Mouse (Mus musculus) CH12.LX (cell line): Measurements from ENCODE around the gene Xylt1. TPM values are rescaled to one million over a fixed set of nuclear protein-coding genes. Genes with fewer than 3 reads are reported as not detected.

Experiments
- DNase-seq: peaks from one replicate; pipeline ENCODE4 v3.0.0-alpha.2; 2013; ENCODE audit errors: extremely low read depth
- H3K27ac ChIP-seq: 2 replicates; pipeline ENCODE4 v1.5.1; 2012; ENCODE audit warnings: low read depth, mild to moderate bottlenecking, control low read depth, moderate library complexity; ENCODE audit not compliant: insufficient read depth
- H3K27me3 ChIP-seq: replicated peaks from 2 replicates; pipeline ENCODE3; 2012; ENCODE audit warnings: inconsistent platforms
- H3K36me3 ChIP-seq, 2 experiments: replicated peaks in 1 of 2; 2 replicates each; pipeline versions ENCODE3 to v1.6.1; 2012; ENCODE audit warnings: inconsistent platforms in 1 of 2, low read length in 1 of 2, mild to moderate bottlenecking in 1 of 2, mixed read lengths in 1 of 2, moderate library complexity in 1 of 2; ENCODE audit not compliant: control insufficient read depth in 1 of 2, insufficient read depth in 1 of 2
- H3K4me1 ChIP-seq, 2 experiments: 2 replicates each; pipeline ENCODE4 v1.6.1; 2012; ENCODE audit warnings: inconsistent platforms in 1 of 2, moderate library complexity in 1 of 2; ENCODE audit not compliant: insufficient read depth in 2 of 2, control insufficient read depth in 1 of 2
- H3K4me2 ChIP-seq: 2 replicates; pipeline ENCODE4 v1.6.1; 2012; ENCODE audit warnings: low read depth, mild to moderate bottlenecking, control low read depth; ENCODE audit not compliant: poor library complexity, insufficient read depth, severe bottlenecking
- H3K4me3 ChIP-seq, 3 experiments: fragments of 150-350 bp in 1 of 3; sonication (generic) in 1 of 3; replicated peaks in 1 of 3; 2 replicates each; pipeline versions ENCODE3 to v1.5.1; 2011 to 2012; ENCODE audit warnings: low read depth in 2 of 3, low read length in 2 of 3, mild to moderate bottlenecking in 2 of 3, moderate library complexity in 2 of 3, control low read depth in 1 of 3, improper control_type of control experiment in 1 of 3, inconsistent platforms in 1 of 3, mixed read lengths in 1 of 3; ENCODE audit not compliant: poor library complexity in 1 of 3
- H3K79me2 ChIP-seq: replicated peaks from 2 replicates; pipeline ENCODE4 v1.6.1; 2012; ENCODE audit warnings: mild to moderate bottlenecking, moderate library complexity; ENCODE audit not compliant: control insufficient read depth, poor library complexity, insufficient read depth, severe bottlenecking; ENCODE audit errors: extremely low read depth
- H3K9ac ChIP-seq: 2 replicates; pipeline ENCODE4 v1.6.1; 2012; ENCODE audit warnings: low read depth, mild to moderate bottlenecking, control low read depth, moderate library complexity; ENCODE audit not compliant: insufficient read depth
- H3K9me3 ChIP-seq: replicated peaks from 2 replicates; pipeline ENCODE3; 2012; ENCODE audit warnings: low read length, inconsistent platforms, mixed read lengths
- BHLHE40 ChIP-seq: IDR thresholded peaks from 2 replicates; pipeline ENCODE4 v1.6.1; 2011; ENCODE audit warnings: mild to moderate bottlenecking, low read depth, low read length, improper control_type of control experiment
- CHD1 ChIP-seq: IDR thresholded peaks from 2 replicates; pipeline ENCODE4 v1.6.1; 2012; ENCODE audit warnings: low read depth, low read length, improper control_type of control experiment, inconsistent platforms
- CHD2 ChIP-seq: IDR thresholded peaks from 2 replicates; pipeline ENCODE4 v1.6.1; 2011; ENCODE audit warnings: low read length, improper control_type of control experiment
- EP300 ChIP-seq: IDR thresholded peaks from 2 replicates; pipeline ENCODE4 v1.6.1; 2011; ENCODE audit warnings: low read length, improper control_type of control experiment
- GABPA ChIP-seq: IDR thresholded peaks from 2 replicates; pipeline ENCODE4 v1.6.1; 2012; ENCODE audit warnings: low read depth, low read length, improper control_type of control experiment, inconsistent platforms; ENCODE audit not compliant: insufficient replicate concordance
- IRF4 ChIP-seq: IDR thresholded peaks from 2 replicates; pipeline ENCODE4 v1.6.1; 2014; ENCODE audit warnings: low read depth, mild to moderate bottlenecking, inconsistent platforms, low read length, improper control_type of control experiment
- JUN ChIP-seq: IDR thresholded peaks from 2 replicates; pipeline ENCODE4 v1.6.1; 2011; ENCODE audit warnings: low read depth, mild to moderate bottlenecking, low read length, improper control_type of control experiment, moderate library complexity; ENCODE audit not compliant: insufficient read depth
- JUND ChIP-seq: conservative IDR thresholded peaks from 2 replicates; pipeline ENCODE4 v1.6.1; 2011; ENCODE audit warnings: low read depth, low read length, improper control_type of control experiment
- KAT2A ChIP-seq: IDR thresholded peaks from 2 replicates; pipeline ENCODE4 v1.6.1; 2012; ENCODE audit warnings: low read length, improper control_type of control experiment, inconsistent platforms; ENCODE audit not compliant: insufficient replicate concordance
- MAFK ChIP-seq: IDR thresholded peaks from 2 replicates; pipeline ENCODE4 v1.6.1; 2011; ENCODE audit warnings: low read length, improper control_type of control experiment; ENCODE audit not compliant: insufficient replicate concordance
- MAX ChIP-seq: IDR thresholded peaks from 2 replicates; pipeline ENCODE4 v1.6.1; 2011; ENCODE audit warnings: low read length, improper control_type of control experiment
- MXI1 ChIP-seq: IDR thresholded peaks from 2 replicates; pipeline ENCODE4 v1.6.1; 2011; ENCODE audit warnings: mild to moderate bottlenecking, low read depth, low read length, improper control_type of control experiment
- NELFE ChIP-seq: IDR thresholded peaks from 2 replicates; pipeline ENCODE4 v1.6.1; 2011; ENCODE audit warnings: low read depth, low read length, improper control_type of control experiment
- NRF1 ChIP-seq: IDR thresholded peaks from 2 replicates; pipeline ENCODE4 v1.6.1; 2014; ENCODE audit warnings: low read depth, mild to moderate bottlenecking, inconsistent platforms, low read length, improper control_type of control experiment, moderate library complexity
- PAX5 ChIP-seq: IDR thresholded peaks from 2 replicates; pipeline ENCODE4 v1.6.1; 2012; ENCODE audit warnings: low read length, inconsistent platforms, mixed read lengths
- POLR2AphosphoS2 ChIP-seq: IDR thresholded peaks from 2 replicates; pipeline ENCODE4 v1.6.1; 2011; ENCODE audit warnings: low read depth, low read length, improper control_type of control experiment
- RCOR1 ChIP-seq: conservative IDR thresholded peaks from 2 replicates; pipeline ENCODE4 v1.6.1; 2012; ENCODE audit warnings: low read depth, mild to moderate bottlenecking, inconsistent platforms, low read length, improper control_type of control experiment
- SIN3A ChIP-seq: IDR thresholded peaks from 2 replicates; pipeline ENCODE4 v1.6.1; 2012; ENCODE audit warnings: low read length, improper control_type of control experiment, inconsistent platforms
- TBP ChIP-seq: conservative IDR thresholded peaks from 2 replicates; pipeline ENCODE4 v1.6.1; 2011; ENCODE audit warnings: low read depth, low read length, improper control_type of control experiment
- UBTF ChIP-seq: IDR thresholded peaks from 2 replicates; pipeline ENCODE4 v1.6.1; 2012; ENCODE audit warnings: low read depth, mild to moderate bottlenecking, inconsistent platforms, low read length, improper control_type of control experiment, moderate library complexity
- USF2 ChIP-seq: conservative IDR thresholded peaks from 2 replicates; pipeline ENCODE4 v1.6.1; 2011; ENCODE audit warnings: low read depth, low read length, improper control_type of control experiment
- ZC3H11A ChIP-seq: IDR thresholded peaks from 2 replicates; pipeline ENCODE4 v1.6.1; 2012; ENCODE audit warnings: low read depth, mild to moderate bottlenecking, inconsistent platforms, low read length, improper control_type of control experiment
- ZNF384 ChIP-seq: IDR thresholded peaks from 2 replicates; pipeline ENCODE4 v1.6.1; 2012; ENCODE audit warnings: low read depth, low read length, improper control_type of control experiment, inconsistent platforms
- dilution Hi-C: fragments of 300-500 bp; cut with MboI; formaldehyde crosslinking; loops from 2 replicates; pipeline ENCODE4 v1.14.3; 2020; ENCODE audit warnings: low sequenced_read_pairs; ENCODE audit not compliant: extremely low pct_unique_long_range_greater_than_20kb, extremely low pct_ligation_motif_present
- in situ Hi-C: fragments of 300-500 bp; cut with MboI; formaldehyde crosslinking; loops from 3 replicates; pipeline ENCODE4 v1.14.3; 2019; ENCODE audit warnings: low sequenced_read_pairs, low pct_ligation_motif_present, low pct_unique_long_range_greater_than_20kb, mixed read lengths
- polyA plus RNA-seq: library from polyadenylated mRNA; unstranded; fragments of >175 nt; gene quantifications from 2 replicates; pipeline ENCODE4 v1.2.1, GENCODE M21; 2012; ENCODE audit warnings: low read depth; ENCODE audit not compliant: insufficient read length
- total RNA-seq, 2 experiments: library from RNA; depleted of rRNA; stranded (reverse); fragments of 300-350 nt in 1 of 2; fragments of >200 nt in 1 of 2; gene quantifications; 2 replicates each; pipeline ENCODE4 v1.2.3; 2012 to 2014

Xylt1 gene
- total and polyA plus RNA-seq, 3 experiments: 0.38 to 0.84 (median 0.38) TPM

- Histone ChIP-seq H3K9ac (no peak overlapping the region), H3K79me2 (no peaks in the 10 kb centered on the region), H3K4me3 (no peak overlapping the region), H3K9me3 (no peaks in the 10 kb centered on the region), H3K36me3 (no peaks in the 10 kb centered on the region), H3K4me1 (no peaks in the 10 kb centered on the region), H3K4me2 (no peak overlapping the region), H3K27ac (no peak overlapping the region), H3K27me3 (no peaks in the 10 kb centered on the region)
- TF ChIP-seq CHD2 (no peak), JUN (no peak), KAT2A (no peak), POLR2AphosphoS2 (no peak), MAX (no peak), CHD1 (no peak), IRF4 (no peak), ZC3H11A (no peak), UBTF (no peak), NRF1 (no peak), EP300 (no peak), MAFK (no peak), TBP (no peak)
- in situ Hi-C loops (no loop called here), dilution Hi-C loops (no loop called here)
- DNase-seq: no peak
Observed at GRCm38 (mm10) chr7:117586811-117587210, 206.0 kb downstream of the Xylt1 start.

- Histone ChIP-seq H3K27me3 (no peaks in the 10 kb centered on the region), H3K4me1 (no peaks in the 10 kb centered on the region), H3K4me2 (no peak overlapping the region), H3K9me3 (no peaks in the 10 kb centered on the region), H3K27ac (no peak overlapping the region), H3K4me3 (no peak overlapping the region), H3K79me2 (no peaks in the 10 kb centered on the region), H3K36me3 (no peaks in the 10 kb centered on the region), H3K9ac (no peak overlapping the region)
- dilution Hi-C loops (no loop called here), in situ Hi-C loops (no loop called here)
- TF ChIP-seq JUND: no peak
- TF ChIP-seq MXI1: no peak
- TF ChIP-seq RCOR1: no peak
- TF ChIP-seq USF2: no peak
- TF ChIP-seq JUN: no peak
- no peak for TF ChIP-seq GABPA
- no peak for TF ChIP-seq UBTF
- no peak for TF ChIP-seq NELFE
- no peak for TF ChIP-seq CHD2
- TF ChIP-seq NRF1: no peak
- no peak for TF ChIP-seq EP300
- no peak for TF ChIP-seq SIN3A
- TF ChIP-seq ZNF384: no peak
- TF ChIP-seq MAFK: no peak
- TF ChIP-seq MAX: no peak
- no peak for TF ChIP-seq PAX5
- TF ChIP-seq BHLHE40: no peak
- no peak for TF ChIP-seq KAT2A
- TF ChIP-seq CHD1: no peak
- TF ChIP-seq TBP: no peak
- no peak for DNase-seq
Observed at GRCm38 (mm10) chr7:117587234-117587929, 206.6 kb downstream of the Xylt1 start.
